ENCODE assay signal across 26 mouse cellular contexts in genomic region chr4:117385247-117385646, GRCm38 (mm10).
DNase-seq lines count a peak whose midpoint lies in the region; ATAC-seq lines count a peak whose summit lies in the region.
"Had no signal": no experiment of that assay in that cellular context is flagged by ENCODE, and none has a peak within 500 bp of the region (broad histone marks: within the 10 kb centered on the region; RNA-seq: fewer than 3 reads in every experiment).

No protein-coding gene starts in this region.

- H3K4me3 ChIP-seq in liver, embryonic 13.5 days (replicated peaks) = no peak overlapping the region
- H3K4me3 ChIP-seq: forebrain, embryonic 10.5 days; forebrain, embryonic 13.5 days; heart, embryonic 12.5 days; heart, embryonic 15.5 days had no signal

- no peaks in the 10 kb centered on the region for H3K27me3 ChIP-seq in liver, embryonic 13.5 days

- H3K27ac ChIP-seq in liver, embryonic 13.5 days = no peak overlapping the region
- H3K27ac ChIP-seq: forebrain, embryonic 10.5 days; forebrain, embryonic 13.5 days; heart, embryonic 15.5 days; hindbrain, embryonic 14.5 days; hindbrain, postnatal 0 days had no signal

- DNase-seq in liver, embryonic 13.5 days = no peak
- no peak for DNase-seq in liver
- no peak for DNase-seq in left cerebral cortex, adult 11 months (ENCODE audit: low spot score)
- no peak for DNase-seq in B cell, adult 2 months
- DNase-seq: adrenal gland, adult 8-10 months; adrenal gland, postnatal 25 days; cerebellum, adult 11-12 months; cerebellum, adult 8-10 months; cerebellum, postnatal 10 days; cerebellum, postnatal 36 days; gastrocnemius, postnatal 10 days; heart, adult 18-20 months; heart, postnatal 10 days; heart, postnatal 4 days had no signal

- no peaks in the 10 kb centered on the region for H3K4me1 ChIP-seq in liver, embryonic 13.5 days (replicated peaks)
- H3K4me1 ChIP-seq: heart, embryonic 12.5 days; heart, embryonic 15.5 days had no signal

- H3K36me3 ChIP-seq in liver, embryonic 13.5 days = no peaks in the 10 kb centered on the region
- H3K36me3 ChIP-seq: forebrain, embryonic 10.5 days; heart, embryonic 12.5 days; heart, embryonic 15.5 days had no signal

- H3K9ac ChIP-seq in liver, embryonic 13.5 days = no peak overlapping the region
- H3K9ac ChIP-seq: forebrain, embryonic 13.5 days; heart, embryonic 12.5 days; heart, embryonic 15.5 days; hindbrain, embryonic 14.5 days had no signal

- ATAC-seq in liver, embryonic 13.5 days (ENCODE audit: low read depth) = 0 out of 2 replicates have a peak, but pooled peaks have one; percentile 43
- ATAC-seq in common myeloid progenitor, adult 5-6 weeks (replicated peaks; ENCODE audit: low read depth, poor library complexity, severe bottlenecking) = peak; percentile 51
- ATAC-seq in megakaryocyte progenitor cell, adult 5-6 weeks (replicated peaks; ENCODE audit: poor library complexity) = peak; percentile 54
- ATAC-seq: activated CD4-positive, CD25-positive, alpha-beta regulatory T cell, adult 4 months; CD4-positive, CD25-positive, alpha-beta regulatory T cell, adult 4 months; forebrain, embryonic 13.5 days; forebrain, embryonic 16.5 days; hindbrain, postnatal 0 days; inflammation-experienced regulatory T-cells, adult 6 months had no signal

- H3K4me2 ChIP-seq in liver, embryonic 13.5 days = no peak overlapping the region
- H3K4me2 ChIP-seq: forebrain, embryonic 13.5 days; heart, embryonic 12.5 days; heart, embryonic 15.5 days; hindbrain, embryonic 14.5 days had no signal

- H3K9me3 ChIP-seq in liver, embryonic 13.5 days (replicated peaks) = no peaks in the 10 kb centered on the region
- H3K9me3 ChIP-seq: forebrain, embryonic 10.5 days; forebrain, embryonic 13.5 days; heart, embryonic 12.5 days; heart, embryonic 15.5 days had no signal

- 12% methylated on average over 1 of the region's 1 CpGs for WGBS in liver, embryonic 13.5 days (ENCODE audit: insufficient replicate concordance)
